Mouse (Mus musculus) liver, postnatal 0 days (tissue): ENCODE data around the gene Ankrd40.

ENCODE experiments used
- CTCF ChIP-seq: sonication (generic); IDR thresholded peaks from 2 replicates; pipeline ENCODE4 v1.5.1; 2016; ENCODE audit warnings: antibody characterized with exemption, low read depth
- EP300 ChIP-seq: IDR thresholded peaks from 2 replicates; pipeline ENCODE4 v1.6.1; 2016; ENCODE audit warnings: antibody characterized with exemption, low read depth, mild to moderate bottlenecking

DNA sequence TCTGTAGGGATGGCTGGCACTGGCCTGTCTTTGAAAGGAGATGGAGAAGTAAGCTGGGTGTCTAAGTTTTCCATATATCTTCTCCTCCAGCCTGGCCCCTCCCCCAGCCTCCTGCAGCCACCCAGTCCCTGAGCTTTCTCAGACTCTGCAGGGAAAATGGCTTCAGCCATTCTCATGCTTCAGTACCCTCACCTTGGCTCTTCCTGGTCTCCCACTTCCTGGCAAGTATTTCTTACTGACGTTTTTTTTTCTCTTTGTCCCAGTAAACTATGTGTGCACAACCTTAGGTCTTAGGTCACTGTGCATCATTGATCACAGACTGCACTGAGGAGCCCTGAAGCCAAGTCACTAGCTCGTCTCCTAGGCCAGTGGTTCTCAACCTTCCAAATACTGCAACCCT lies 51.3 kb downstream of the Ankrd40 start:
- TF ChIP-seq CTCF (no peak), EP300 (no peak)
